Mouse (Mus musculus): Measurements from ENCODE around the gene Grin2a.

DNA sequence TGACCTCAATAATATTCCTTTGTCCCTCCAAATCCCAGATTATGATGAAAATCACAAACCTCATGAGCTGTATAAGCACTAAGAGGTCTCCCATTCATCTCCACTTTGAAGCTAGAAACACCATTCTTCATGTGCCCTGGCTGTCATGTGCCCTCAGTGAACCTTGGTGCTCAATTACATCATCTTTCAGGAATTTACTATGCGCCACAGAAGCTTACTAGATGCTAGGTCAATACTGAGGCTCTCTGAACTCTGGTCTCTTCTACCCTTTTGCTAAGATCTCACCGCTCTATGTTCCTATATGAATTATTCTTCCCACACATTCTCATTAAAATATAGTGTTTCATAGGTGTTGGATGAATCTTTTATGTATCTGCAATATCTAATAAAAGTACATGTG lies 387.9 kb downstream of the Grin2a start:
- TF ChIP-seq CTCF (IDR thresholded peaks at IDR 0.05; ENCODE audit: borderline replicate concordance, control insufficient read depth, extremely low read depth, insufficient read depth, low read length, poor library complexity) (no peak), POLR2A (IDR thresholded peaks at IDR 0.05; ENCODE audit: control insufficient read depth, extremely low read depth, insufficient read depth, low read length, poor library complexity) (no peak)
